Mouse (Mus musculus): ENCODE measurements around the gene Sis. TPM values are rescaled to one million over a fixed set of nuclear protein-coding genes. Genes with fewer than 3 reads are reported as not detected.

Sis gene
- polyA plus RNA-seq (2015; fragmentation: Nextera tagmentation; extraction: Ambion mirVana): not detected in 2 replicates

DNA sequence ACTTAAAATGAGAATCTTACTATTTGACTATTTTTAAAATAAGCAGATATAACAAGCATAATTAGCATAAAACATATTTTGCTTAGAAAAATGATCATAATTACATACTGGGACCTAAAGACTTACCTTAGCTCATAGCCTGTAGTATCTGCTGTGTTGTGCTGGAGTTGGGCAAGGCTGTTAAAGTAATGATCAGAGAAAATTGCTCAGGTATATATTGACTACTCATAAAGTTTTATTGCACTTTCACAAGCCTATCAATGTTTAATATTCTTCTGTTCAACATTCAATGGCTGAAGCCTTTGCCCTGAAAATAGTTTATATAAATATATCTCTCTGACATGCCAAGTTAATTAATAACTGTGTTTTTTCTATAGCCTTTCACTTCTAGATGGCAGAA lies at the start of gene Sis:
TSS of gene Sis (minus strand) at position 189 of the 400 bp plus-strand sequence.

Other genes starting within 250 kb of the Sis start
- not detected in 2 replicates for gene Slitrk3, start 89.9 kb upstream of the Sis start, polyA plus RNA-seq (2015; fragmentation: Nextera tagmentation; extraction: Ambion mirVana)

All from spleen, postnatal 0 days (tissue).